Mouse (Mus musculus) embryonic stem cell, embryonic (primary cell): ENCODE results near the gene Ppp2r2d.

Source experiments
- CTCF ChIA-PET, 4 experiments: fragments of 300-600 bp in 2 of 4; fragments of 350-600 bp in 2 of 4; sonication (Branson Sonifier 250); formaldehyde crosslinking; loops; one replicate each; lab custom pipeline; 2022; ENCODE audit warnings: inconsistent platforms in 2 of 4; lab: Charles Lee
- POLR2A ChIA-PET, 4 experiments: fragments of 300-600 bp in 2 of 4; fragments of 350-600 bp in 2 of 4; sonication (Branson Sonifier 250); formaldehyde crosslinking; loops; one replicate each; lab custom pipeline; 2022; ENCODE audit warnings: antibody characterized with exemption in 4 of 4, inconsistent platforms in 1 of 4; lab: Charles Lee

Ppp2r2d gene

GRCm38 (mm10) chr7:138847316-138848027 is 1.6 kb downstream of the Ppp2r2d start:
- CTCF ChIA-PET: no interaction called here
- POLR2A ChIA-PET: interaction anchor here in 2 of 4 experiments (0.6 to 0.9 kb wide), 3 partner anchors 341 to 891 kb away, joined by 3 to 4 read pairs (median 3); no protein-coding TSS in a partner anchor

GRCm38 (mm10) chr7:138848028-138848920 is 2.4 kb downstream of the Ppp2r2d start:
- ChIA-PET POLR2A (interaction anchor here in 3 of 4 experiments (0.6 to 2.1 kb wide), 6 partner anchors 36 to 892 kb away, joined by 3 to 9 read pairs (median 6); no protein-coding TSS in a partner anchor), CTCF (no interaction called here)

DNA sequence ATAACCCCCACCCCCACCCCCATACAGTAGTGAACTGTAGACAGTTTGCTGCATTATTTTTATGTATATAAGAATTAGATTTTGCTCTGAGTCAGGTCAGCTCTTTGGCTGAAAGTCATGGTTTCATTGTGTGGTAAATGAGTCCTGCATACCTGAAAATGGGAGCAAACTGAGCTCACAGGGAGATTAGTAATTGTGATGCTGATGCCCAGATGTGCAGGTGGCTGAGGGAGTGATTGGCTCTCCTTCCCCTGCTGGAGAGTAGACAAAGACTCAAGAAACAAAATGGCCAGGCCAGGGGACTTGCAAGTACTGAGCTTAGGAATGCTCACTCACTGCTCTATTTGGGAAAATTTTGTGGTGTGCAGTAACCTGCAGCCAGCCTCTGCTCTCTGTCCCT is 4.2 kb downstream of the Ppp2r2d start:
- POLR2A ChIA-PET: interaction anchor here (0.6 to 11.7 kb wide), 62 partner anchors 9 to 1439 kb away, joined by 3 to 127 read pairs (median 5); partner anchors contain the start of gene Bnip3 (in 1 of the 4)

DNA sequence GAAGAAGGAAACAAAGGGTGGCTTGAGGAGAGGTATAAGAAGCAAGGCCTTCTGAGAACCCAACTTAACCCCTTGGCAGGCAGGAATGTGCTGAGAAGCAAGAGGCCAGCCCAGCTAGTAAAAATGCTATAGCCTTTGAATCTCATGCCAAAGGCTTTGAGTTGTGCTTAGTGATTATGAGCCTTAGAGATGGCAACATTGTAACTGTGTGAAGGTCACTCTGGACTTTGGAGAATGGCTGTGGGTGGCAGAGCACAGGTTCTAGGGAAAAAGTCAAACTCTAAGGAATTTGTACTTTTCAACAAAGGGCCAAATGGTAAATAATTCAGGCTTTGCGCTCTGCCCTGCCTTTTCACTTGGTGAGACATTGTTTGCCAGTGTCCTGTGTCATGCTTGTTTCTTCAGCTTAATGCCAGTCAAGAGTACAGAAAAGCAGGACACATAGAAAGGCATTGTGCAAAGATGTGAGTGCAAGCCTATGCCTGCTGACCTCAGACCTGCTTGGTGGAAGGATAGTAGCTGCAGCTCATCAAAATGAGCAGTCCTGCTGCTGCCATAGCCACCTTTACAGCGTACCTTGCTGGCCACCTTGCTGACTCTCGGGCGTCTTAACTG is 7.6 kb downstream of the Ppp2r2d start:
- POLR2A ChIA-PET: interaction anchor here (0.6 to 11.7 kb wide), 10 partner anchors 8 to 66 kb away, joined by 3 to 127 read pairs (median 4); partner anchors contain the start of genes Ppp2r2d (in 2 of the 4) and Mapk1ip1 (in 1 of the 4)
- CTCF ChIA-PET: interaction anchor here in 2 of 4 experiments (0.7 to 1.4 kb wide), 2 partner anchors 13 to 1251 kb away, joined by 3 to 4 read pairs; no protein-coding TSS in a partner anchor

More for the DNA sequence above, 4.2 kb downstream of the Ppp2r2d start:
- CTCF ChIA-PET: interaction anchor here (0.6 to 1.8 kb wide), 9 partner anchors 9 to 1371 kb away, joined by 3 to 9 read pairs (median 3); no protein-coding TSS in a partner anchor

DNA sequence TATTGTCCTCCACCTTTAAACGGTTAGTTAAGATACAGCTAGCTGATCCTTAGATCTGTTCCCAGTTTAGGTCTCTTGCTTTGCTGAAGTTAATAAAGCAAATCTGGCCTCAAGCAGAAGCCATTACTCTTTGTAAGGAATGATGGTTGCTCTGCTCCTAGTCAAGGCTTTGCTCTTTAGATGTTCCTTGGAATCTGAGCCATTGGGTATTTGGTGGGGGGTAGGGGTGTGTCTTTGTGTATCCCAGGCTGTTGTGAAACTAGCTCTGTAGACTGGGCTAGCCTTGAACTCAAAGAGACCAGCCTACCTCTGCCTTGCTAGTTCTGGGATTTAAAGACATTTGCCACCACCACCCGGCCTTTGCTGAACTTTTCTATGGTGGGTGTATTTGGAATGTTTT is 8.3 kb downstream of the Ppp2r2d start:
- POLR2A ChIA-PET: interaction anchor here in 3 of 4 experiments (0.8 to 11.7 kb wide), 10 partner anchors 8 to 65 kb away, joined by 3 to 127 read pairs (median 4); partner anchors contain the start of genes Ppp2r2d (in 3 of the 3) and Mapk1ip1 (in 2 of the 3)
- CTCF ChIA-PET: interaction anchor here in 2 of 4 experiments (1.3 to 1.4 kb wide), 2 partner anchors 12 to 14 kb away, joined by 4 read pairs; no protein-coding TSS in a partner anchor

- ChIA-PET CTCF (interaction anchor here in 1 of 4 experiments (1.0 to 1.4 kb wide), 2 partner anchors 16 to 67 kb away, joined by 3 to 5 read pairs; no protein-coding TSS in a partner anchor), POLR2A (interaction anchor here (1.0 to 11.7 kb wide), 20 partner anchors 6 to 50 kb away, joined by 3 to 127 read pairs (median 4); partner anchors contain the start of genes Mapk1ip1 (in 4 of the 4) and Ppp2r2d (in 4 of the 4))
These were observed 10.8 kb downstream of the Ppp2r2d start for GRCm38 (mm10) chr7:138856670-138857069.

DNA sequence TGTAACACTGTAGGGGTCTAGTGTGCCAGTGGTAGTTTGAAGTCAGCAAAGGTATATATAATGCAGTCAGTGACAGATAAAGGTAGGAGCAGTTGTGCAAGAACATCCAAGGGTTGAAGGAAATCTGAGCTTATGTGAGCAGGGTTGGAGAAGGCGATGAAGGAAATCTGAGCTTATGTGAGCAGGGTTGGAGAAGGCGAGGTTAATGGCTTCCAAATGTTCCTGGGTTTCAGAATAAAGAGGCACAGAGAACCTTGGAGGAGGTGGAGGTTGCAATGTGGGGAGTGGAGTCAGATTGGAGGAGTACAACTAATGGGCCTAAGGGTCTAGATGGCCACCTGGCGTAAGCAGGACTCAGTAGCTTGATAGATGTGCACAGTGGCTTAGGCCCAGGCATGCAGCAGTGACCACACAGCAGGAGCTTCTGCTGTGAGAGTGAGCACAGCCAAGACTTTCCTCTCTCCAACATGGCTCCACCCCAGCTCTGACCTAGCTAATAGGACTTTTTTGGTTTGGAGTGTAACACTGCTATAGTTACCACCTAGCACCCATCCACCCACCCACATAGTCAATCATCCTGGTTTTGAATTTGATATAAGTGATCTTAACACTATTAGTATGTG is 18.2 kb downstream of the Ppp2r2d start:
- POLR2A ChIA-PET: interaction anchor here in 3 of 4 experiments (0.6 to 13.0 kb wide), 17 partner anchors 8 to 28 kb away, joined by 3 to 115 read pairs (median 5); partner anchors contain the start of genes Mapk1ip1 (in 1 of the 3) and Ppp2r2d (in 1 of the 3)
- CTCF ChIA-PET: interaction anchor here in 1 of 4 experiments (0.8 kb wide), 1 partner anchor 18 kb away, joined by 3 read pairs; the partner anchor contains the start of genes Mapk1ip1 and Ppp2r2d

DNA sequence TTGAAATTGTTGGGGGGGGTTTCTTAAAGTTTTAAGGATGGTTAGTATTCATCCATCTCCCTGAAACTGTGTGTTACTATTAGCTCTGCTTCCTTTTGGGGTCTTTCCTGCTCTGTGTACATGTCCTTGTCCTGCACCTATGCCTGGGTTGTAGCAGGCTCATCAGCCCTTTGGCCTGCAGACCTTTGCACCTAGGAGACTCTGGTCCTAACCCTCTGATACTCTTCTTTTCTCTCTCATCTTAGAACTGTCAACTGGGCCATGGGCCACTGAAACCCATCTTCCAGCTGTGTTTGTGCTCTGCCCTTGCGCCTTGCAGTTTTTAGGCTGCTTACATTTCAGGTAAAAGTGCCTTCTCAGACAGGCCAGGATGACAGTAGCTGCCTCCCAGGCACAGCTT is 18.9 kb downstream of the Ppp2r2d start:
- ChIA-PET POLR2A (interaction anchor here in 3 of 4 experiments (0.7 to 13.0 kb wide), 13 partner anchors 8 to 27 kb away, joined by 3 to 115 read pairs (median 9); no protein-coding TSS in a partner anchor), CTCF (no interaction called here)

DNA sequence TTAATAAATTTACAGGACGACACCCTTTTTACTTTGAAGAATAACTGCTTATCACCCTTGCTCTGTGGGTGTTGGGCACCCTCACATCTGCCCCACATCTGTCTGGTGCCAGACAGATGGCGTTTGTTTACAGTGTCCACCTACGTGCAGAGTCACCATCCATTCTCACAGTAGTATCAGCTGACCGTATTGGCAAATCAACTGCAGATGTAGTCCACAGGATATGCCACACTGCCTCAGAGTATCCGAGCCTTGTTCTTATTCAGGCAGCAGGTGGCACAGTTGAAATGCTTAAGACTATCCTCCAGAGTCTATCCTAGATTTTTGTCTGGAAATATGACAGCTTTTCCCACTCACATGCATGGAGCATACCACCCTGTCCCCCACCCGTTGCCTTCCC is 21.4 kb downstream of the Ppp2r2d start:
- ChIA-PET POLR2A (interaction anchor here in 2 of 4 experiments (0.8 to 13.0 kb wide), 6 partner anchors 12 to 18 kb away, joined by 6 to 115 read pairs (median 22); no protein-coding TSS in a partner anchor), CTCF (interaction anchor here in 1 of 4 experiments (0.8 kb wide), 1 partner anchor 39 kb away, joined by 3 read pairs; no protein-coding TSS in a partner anchor)

- CTCF ChIA-PET: no interaction called here
These were observed 22.4 kb downstream of the Ppp2r2d start for GRCm38 (mm10) chr7:138868316-138868715.

DNA sequence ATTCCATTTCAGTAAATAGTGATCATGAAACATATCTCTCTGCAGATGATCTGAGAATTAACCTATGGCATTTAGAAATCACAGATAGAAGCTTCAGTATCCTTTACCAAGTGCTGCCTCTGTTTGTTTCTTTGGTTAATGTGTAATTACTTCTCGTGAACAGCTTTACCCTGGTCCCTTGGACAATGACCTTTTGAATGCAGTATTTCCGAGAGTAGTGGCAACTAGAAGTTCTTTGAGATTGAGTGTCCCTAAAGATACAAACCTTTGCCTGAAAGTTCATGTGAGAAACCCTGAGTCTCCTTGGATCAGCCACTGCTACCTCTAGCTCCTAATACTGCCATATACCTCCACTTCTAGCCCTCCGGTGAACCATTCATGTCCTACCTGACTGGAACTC is 27.1 kb downstream of the Ppp2r2d start:
- ChIA-PET POLR2A (interaction anchor here in 3 of 4 experiments (0.8 to 13.0 kb wide), 10 partner anchors 9 to 32 kb away, joined by 3 to 127 read pairs (median 6); no protein-coding TSS in a partner anchor), CTCF (interaction anchor here in 2 of 4 experiments (0.6 to 1.7 kb wide), 2 partner anchors 10 to 32 kb away, joined by 4 read pairs; no protein-coding TSS in a partner anchor)

More at GRCm38 (mm10) chr7:138868316-138868715, 22.4 kb downstream of the Ppp2r2d start:
- POLR2A ChIA-PET: interaction anchor here in 2 of 4 experiments (0.7 to 13.0 kb wide), 5 partner anchors 13 to 17 kb away, joined by 3 to 127 read pairs (median 95); no protein-coding TSS in a partner anchor

DNA sequence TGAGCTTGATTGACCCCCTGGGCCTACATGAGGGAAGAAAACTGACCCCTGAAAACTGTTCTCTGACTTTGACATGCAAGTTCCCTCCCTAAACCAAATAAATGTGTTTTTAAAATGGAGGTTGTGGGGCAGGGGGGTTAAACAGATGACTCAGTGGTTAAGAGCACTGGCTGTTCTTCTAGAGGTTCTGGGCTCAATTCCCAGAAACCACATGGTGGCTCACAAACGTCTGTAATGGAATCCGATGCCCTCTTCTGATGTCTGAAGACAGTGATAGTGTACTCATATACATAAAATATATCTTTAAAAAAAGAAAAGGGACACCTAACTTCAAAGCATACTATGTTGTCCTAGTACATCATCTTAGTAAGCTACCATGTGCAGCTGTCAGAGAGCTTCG is 29.2 kb downstream of the Ppp2r2d start:
- CTCF ChIA-PET: interaction anchor here in 2 of 4 experiments (0.5 to 1.3 kb wide), 2 partner anchors 49 to 209 kb away, joined by 4 read pairs; no protein-coding TSS in a partner anchor
- POLR2A ChIA-PET: interaction anchor here in 3 of 4 experiments (1.0 to 13.0 kb wide), 9 partner anchors 10 to 25 kb away, joined by 3 to 127 read pairs (median 9); no protein-coding TSS in a partner anchor

DNA sequence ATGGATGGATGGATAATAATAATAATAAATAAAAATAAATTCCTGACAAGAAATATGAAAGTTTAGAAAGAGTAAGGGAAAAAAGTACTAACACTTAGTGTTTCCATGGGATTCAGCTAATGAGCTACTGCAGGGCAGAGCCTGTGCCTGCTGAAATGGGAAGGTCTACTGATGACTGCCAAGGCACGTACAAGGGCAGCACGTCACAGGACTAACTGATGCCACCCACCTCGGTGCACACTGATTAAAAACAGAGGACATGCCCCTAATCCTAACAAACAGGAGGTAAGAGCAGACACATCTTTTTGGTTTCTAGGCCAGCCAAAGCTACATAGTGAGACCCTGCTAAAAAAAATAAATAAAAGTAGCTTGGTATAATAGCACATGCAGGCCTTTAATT is 37.8 kb downstream of the Ppp2r2d start:
- CTCF ChIA-PET: interaction anchor here in 2 of 4 experiments (1.0 to 1.6 kb wide), 3 partner anchors 10 to 40 kb away, joined by 3 to 6 read pairs (median 5); partner anchors contain the start of genes Mapk1ip1 (in 1 of the 2) and Ppp2r2d (in 1 of the 2)
- POLR2A ChIA-PET: interaction anchor here in 3 of 4 experiments (0.8 to 7.4 kb wide), 11 partner anchors 8 to 34 kb away, joined by 3 to 95 read pairs (median 5); no protein-coding TSS in a partner anchor

DNA sequence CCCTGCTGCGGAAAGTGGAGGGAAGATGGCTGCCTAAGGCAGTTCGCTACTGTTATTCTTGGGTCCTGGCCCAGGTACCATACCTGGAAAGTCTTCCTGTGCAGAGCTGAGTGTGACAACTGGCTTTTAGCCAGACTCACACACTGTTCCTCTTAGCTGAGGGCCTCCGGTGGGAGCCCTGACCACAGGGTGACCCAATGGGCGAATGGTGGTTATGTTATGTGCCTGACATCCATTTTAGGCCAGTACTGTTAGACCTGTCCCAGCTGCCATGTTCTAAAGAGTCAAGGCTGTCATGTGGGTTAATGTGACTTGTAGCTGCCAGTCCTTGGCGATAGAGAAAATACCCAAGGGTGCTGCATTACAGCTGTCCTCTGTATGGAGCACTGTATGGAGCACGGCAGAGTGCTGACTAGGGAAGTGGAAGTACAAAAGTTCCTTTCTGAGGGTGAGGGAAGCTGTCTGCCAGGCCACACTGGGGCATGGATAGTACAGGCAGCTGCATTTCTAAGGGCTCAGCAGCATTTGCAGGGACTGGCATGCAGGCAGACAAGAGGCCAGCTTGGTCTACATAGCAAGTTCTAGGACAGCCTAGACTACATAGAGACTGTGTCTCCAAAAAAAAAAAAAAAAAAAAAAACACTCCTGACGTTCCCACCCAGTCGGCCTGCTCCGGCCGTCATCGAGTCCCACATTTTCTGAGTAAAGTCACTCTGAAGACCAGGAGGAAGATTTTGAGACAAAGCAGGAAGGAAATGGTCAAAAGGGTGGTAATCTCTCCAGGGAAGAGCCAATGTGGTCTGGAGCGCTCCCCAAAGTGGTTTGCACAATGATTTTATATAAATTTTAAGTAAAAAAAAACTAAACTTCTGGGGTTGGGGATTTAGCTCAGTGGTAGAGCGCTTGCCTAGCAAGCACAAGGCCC is 39.7 kb downstream of the Ppp2r2d start:
- CTCF ChIA-PET: interaction anchor here in 2 of 4 experiments (1.3 to 1.4 kb wide), 2 partner anchors 38 kb away, joined by 3 to 4 read pairs; no protein-coding TSS in a partner anchor
- POLR2A ChIA-PET: interaction anchor here in 3 of 4 experiments (0.6 to 7.4 kb wide), 21 partner anchors 8 to 503 kb away, joined by 3 to 95 read pairs (median 4); partner anchors contain the start of genes Mapk1ip1 (in 2 of the 3), Ppp2r2d (in 2 of the 3) and Inpp5a (in 1 of the 3)

GRCm38 (mm10) chr7:138898122-138898521 is 52.2 kb downstream of the Ppp2r2d start:
- ChIA-PET CTCF (interaction anchor here in 2 of 4 experiments (0.6 to 1.1 kb wide), 3 partner anchors 21 to 403 kb away, joined by 3 to 5 read pairs (median 3); no protein-coding TSS in a partner anchor), POLR2A (interaction anchor here in 2 of 4 experiments (1.0 to 2.3 kb wide), 8 partner anchors 9 to 49 kb away, joined by 3 to 9 read pairs (median 5); no protein-coding TSS in a partner anchor)
